Mouse (Mus musculus) CD4-positive naive resting alpha-beta T cell, adult 57 days (primary cell): ENCODE results near the gene Zfp57. TPM values are rescaled to one million over a fixed set of nuclear protein-coding genes. Genes with fewer than 3 reads are reported as not detected.

Experiments used
- total RNA-seq: library from RNA; stranded (reverse); gene quantifications from one replicate; pipeline ENCODE4 v1.2.4, GENCODE M21; 2023

Zfp57 gene
- total RNA-seq = not detected

GRCm38 (mm10) chr17:37000863-37001262 lies at the start of gene Zfp57:
TSS of gene Zfp57 (plus strand) at chr17:37001163.

GRCm38 (mm10) chr17:36957999-36958743 lies 42.8 kb upstream of the Zfp57 start, which contains the start of the genes Znrd1 and Znrd1as:
TSS of gene Znrd1 (minus strand) at chr17:36958559.
TSS of gene Znrd1as (plus strand) at chr17:36958592.

GRCm38 (mm10) chr17:36981221-36981813 lies 19.6 kb upstream of the Zfp57 start, which contains the start of gene 2410137M14Rik:
TSS of gene 2410137M14Rik (minus strand) at chr17:36981237.

GRCm38 (mm10) chr17:36989437-36989836 lies 11.5 kb upstream of the Zfp57 start, which contains the start of gene H2-M5:
TSS of gene H2-M5 (minus strand) at chr17:36989537.

GRCm38 (mm10) chr17:37022628-37023576 lies 21.9 kb downstream of the Zfp57 start, which contains the start of gene Mog:
TSS of gene Mog (minus strand) at chr17:37023398.

GRCm38 (mm10) chr17:37045611-37046311 lies 44.8 kb downstream of the Zfp57 start, which contains the start of gene Gabbr1:
TSS of gene Gabbr1 (plus strand) at chr17:37045966.

Other genes starting within 250 kb of the Zfp57 start
- gene H2-M10.5, start 228.3 kb upstream of the Zfp57 start, total RNA-seq = not detected
- gene H2-M10.6, start 189.0 kb upstream of the Zfp57 start, total RNA-seq = not detected
- gene Trim26, start 164.0 kb upstream of the Zfp57 start, total RNA-seq = 112 TPM
- not detected for gene Trim15, start 134.0 kb upstream of the Zfp57 start, total RNA-seq
- gene Trim10, start 131.6 kb upstream of the Zfp57 start, total RNA-seq = 0.27 TPM
- gene Trim40, start 111.0 kb upstream of the Zfp57 start, total RNA-seq = not detected
- gene Trim31, start 103.0 kb upstream of the Zfp57 start, total RNA-seq = not detected
- gene Rnf39, start 58.2 kb upstream of the Zfp57 start, total RNA-seq = 1.2 TPM
- gene Ppp1r11, start 49.4 kb upstream of the Zfp57 start, total RNA-seq = 47.8 TPM
- 52.5 TPM for gene Znrd1, start 42.6 kb upstream of the Zfp57 start, total RNA-seq
- gene Znrd1as, start 42.6 kb upstream of the Zfp57 start, total RNA-seq = 1.4 TPM
- not detected for gene 2410137M14Rik, start 19.9 kb upstream of the Zfp57 start, total RNA-seq
- not detected for gene H2-M5, start 11.6 kb upstream of the Zfp57 start, total RNA-seq
- not detected for gene Mog, start 22.2 kb downstream of the Zfp57 start, total RNA-seq
- 116 TPM for gene Gabbr1, start 44.8 kb downstream of the Zfp57 start, total RNA-seq
- not detected for gene Olfr90, start 87.3 kb downstream of the Zfp57 start, total RNA-seq
- not detected for gene Olfr91, start 97.1 kb downstream of the Zfp57 start, total RNA-seq
- not detected for gene Olfr92, start 118.9 kb downstream of the Zfp57 start, total RNA-seq
- gene Olfr93, start 160.3 kb downstream of the Zfp57 start, total RNA-seq = not detected
- not detected for gene Ubd, start 192.7 kb downstream of the Zfp57 start, total RNA-seq
- gene Olfr94, start 199.8 kb downstream of the Zfp57 start, total RNA-seq = not detected
- not detected for gene Olfr95, start 212.0 kb downstream of the Zfp57 start, total RNA-seq
- gene Olfr96, start 219.0 kb downstream of the Zfp57 start, total RNA-seq = not detected
- not detected for gene Olfr97, start 236.2 kb downstream of the Zfp57 start, total RNA-seq